Mouse (Mus musculus) CH12.LX (cell line): Measurements from ENCODE around the gene Tmem240. TPM values are rescaled to one million over a fixed set of nuclear protein-coding genes. Genes with fewer than 3 reads are reported as not detected.

ENCODE experiments used
- DNase-seq: peaks from one replicate; pipeline ENCODE4 v3.0.0-alpha.2; 2013; ENCODE audit errors: extremely low read depth
- H3K27ac ChIP-seq: 2 replicates; pipeline ENCODE4 v1.5.1; 2012; ENCODE audit warnings: low read depth, mild to moderate bottlenecking, control low read depth, moderate library complexity; ENCODE audit not compliant: insufficient read depth
- H3K27me3 ChIP-seq: replicated peaks from 2 replicates; pipeline ENCODE3; 2012; ENCODE audit warnings: inconsistent platforms
- H3K36me3 ChIP-seq, 2 experiments: replicated peaks in 1 of 2; 2 replicates each; pipeline versions ENCODE3 to v1.6.1; 2012; ENCODE audit warnings: inconsistent platforms in 1 of 2, low read length in 1 of 2, mild to moderate bottlenecking in 1 of 2, mixed read lengths in 1 of 2, moderate library complexity in 1 of 2; ENCODE audit not compliant: control insufficient read depth in 1 of 2, insufficient read depth in 1 of 2
- H3K4me1 ChIP-seq, 2 experiments: 2 replicates each; pipeline ENCODE4 v1.6.1; 2012; ENCODE audit warnings: inconsistent platforms in 1 of 2, moderate library complexity in 1 of 2; ENCODE audit not compliant: insufficient read depth in 2 of 2, control insufficient read depth in 1 of 2
- H3K4me2 ChIP-seq: 2 replicates; pipeline ENCODE4 v1.6.1; 2012; ENCODE audit warnings: low read depth, mild to moderate bottlenecking, control low read depth; ENCODE audit not compliant: poor library complexity, insufficient read depth, severe bottlenecking
- H3K4me3 ChIP-seq, 3 experiments: fragments of 150-350 bp in 1 of 3; sonication (generic) in 1 of 3; replicated peaks in 1 of 3; 2 replicates each; pipeline versions ENCODE3 to v1.5.1; 2011 to 2012; ENCODE audit warnings: low read depth in 2 of 3, low read length in 2 of 3, mild to moderate bottlenecking in 2 of 3, moderate library complexity in 2 of 3, control low read depth in 1 of 3, improper control_type of control experiment in 1 of 3, inconsistent platforms in 1 of 3, mixed read lengths in 1 of 3; ENCODE audit not compliant: poor library complexity in 1 of 3
- H3K79me2 ChIP-seq: replicated peaks from 2 replicates; pipeline ENCODE4 v1.6.1; 2012; ENCODE audit warnings: mild to moderate bottlenecking, moderate library complexity; ENCODE audit not compliant: control insufficient read depth, poor library complexity, insufficient read depth, severe bottlenecking; ENCODE audit errors: extremely low read depth
- H3K9ac ChIP-seq: 2 replicates; pipeline ENCODE4 v1.6.1; 2012; ENCODE audit warnings: low read depth, mild to moderate bottlenecking, control low read depth, moderate library complexity; ENCODE audit not compliant: insufficient read depth
- H3K9me3 ChIP-seq: replicated peaks from 2 replicates; pipeline ENCODE3; 2012; ENCODE audit warnings: low read length, inconsistent platforms, mixed read lengths
- BHLHE40 ChIP-seq: IDR thresholded peaks from 2 replicates; pipeline ENCODE4 v1.6.1; 2011; ENCODE audit warnings: mild to moderate bottlenecking, low read depth, low read length, improper control_type of control experiment
- CHD2 ChIP-seq: IDR thresholded peaks from 2 replicates; pipeline ENCODE4 v1.6.1; 2011; ENCODE audit warnings: low read length, improper control_type of control experiment
- E2F4 ChIP-seq: IDR thresholded peaks from 2 replicates; pipeline ENCODE4 v1.6.1; 2011; ENCODE audit warnings: low read depth, low read length, improper control_type of control experiment; ENCODE audit not compliant: insufficient replicate concordance
- ELF1 ChIP-seq: IDR thresholded peaks from 2 replicates; pipeline ENCODE4 v1.6.1; 2014; ENCODE audit warnings: low read depth, mild to moderate bottlenecking, inconsistent platforms, low read length, improper control_type of control experiment
- IRF4 ChIP-seq: IDR thresholded peaks from 2 replicates; pipeline ENCODE4 v1.6.1; 2014; ENCODE audit warnings: low read depth, mild to moderate bottlenecking, inconsistent platforms, low read length, improper control_type of control experiment
- KAT2A ChIP-seq: IDR thresholded peaks from 2 replicates; pipeline ENCODE4 v1.6.1; 2012; ENCODE audit warnings: low read length, improper control_type of control experiment, inconsistent platforms; ENCODE audit not compliant: insufficient replicate concordance
- MAFK ChIP-seq: IDR thresholded peaks from 2 replicates; pipeline ENCODE4 v1.6.1; 2011; ENCODE audit warnings: low read length, improper control_type of control experiment; ENCODE audit not compliant: insufficient replicate concordance
- MXI1 ChIP-seq: IDR thresholded peaks from 2 replicates; pipeline ENCODE4 v1.6.1; 2011; ENCODE audit warnings: mild to moderate bottlenecking, low read depth, low read length, improper control_type of control experiment
- NELFE ChIP-seq: IDR thresholded peaks from 2 replicates; pipeline ENCODE4 v1.6.1; 2011; ENCODE audit warnings: low read depth, low read length, improper control_type of control experiment
- POLR2A ChIP-seq: IDR thresholded peaks from 2 replicates; pipeline ENCODE4 v1.6.1; 2011; ENCODE audit warnings: low read depth, mild to moderate bottlenecking, improper control_type of control experiment, low read length
- SIN3A ChIP-seq: IDR thresholded peaks from 2 replicates; pipeline ENCODE4 v1.6.1; 2012; ENCODE audit warnings: low read length, improper control_type of control experiment, inconsistent platforms
- UBTF ChIP-seq: IDR thresholded peaks from 2 replicates; pipeline ENCODE4 v1.6.1; 2012; ENCODE audit warnings: low read depth, mild to moderate bottlenecking, inconsistent platforms, low read length, improper control_type of control experiment, moderate library complexity
- USF2 ChIP-seq: conservative IDR thresholded peaks from 2 replicates; pipeline ENCODE4 v1.6.1; 2011; ENCODE audit warnings: low read depth, low read length, improper control_type of control experiment
- ZC3H11A ChIP-seq: IDR thresholded peaks from 2 replicates; pipeline ENCODE4 v1.6.1; 2012; ENCODE audit warnings: low read depth, mild to moderate bottlenecking, inconsistent platforms, low read length, improper control_type of control experiment
- ZKSCAN1 ChIP-seq: IDR thresholded peaks from 2 replicates; pipeline ENCODE4 v1.6.1; 2012; ENCODE audit warnings: low read depth, inconsistent platforms, low read length, improper control_type of control experiment, borderline replicate concordance
- ZMIZ1 ChIP-seq: IDR thresholded peaks from 2 replicates; pipeline ENCODE4 v1.6.1; 2012; ENCODE audit warnings: low read depth, mild to moderate bottlenecking, inconsistent platforms, low read length, improper control_type of control experiment
- dilution Hi-C: fragments of 300-500 bp; cut with MboI; formaldehyde crosslinking; loops from 2 replicates; pipeline ENCODE4 v1.14.3; 2020; ENCODE audit warnings: low sequenced_read_pairs; ENCODE audit not compliant: extremely low pct_unique_long_range_greater_than_20kb, extremely low pct_ligation_motif_present
- in situ Hi-C: fragments of 300-500 bp; cut with MboI; formaldehyde crosslinking; loops from 3 replicates; pipeline ENCODE4 v1.14.3; 2019; ENCODE audit warnings: low sequenced_read_pairs, low pct_ligation_motif_present, low pct_unique_long_range_greater_than_20kb, mixed read lengths
- polyA plus RNA-seq: library from polyadenylated mRNA; unstranded; fragments of >175 nt; gene quantifications from 2 replicates; pipeline ENCODE4 v1.2.1, GENCODE M21; 2012; ENCODE audit warnings: low read depth; ENCODE audit not compliant: insufficient read length
- total RNA-seq, 2 experiments: library from RNA; depleted of rRNA; stranded (reverse); fragments of 300-350 nt in 1 of 2; fragments of >200 nt in 1 of 2; gene quantifications; 2 replicates each; pipeline ENCODE4 v1.2.3; 2012 to 2014

The Tmem240 gene
- total and polyA plus RNA-seq, 3 experiments = 0.14 to 0.38 TPM; not detected in 1

DNA sequence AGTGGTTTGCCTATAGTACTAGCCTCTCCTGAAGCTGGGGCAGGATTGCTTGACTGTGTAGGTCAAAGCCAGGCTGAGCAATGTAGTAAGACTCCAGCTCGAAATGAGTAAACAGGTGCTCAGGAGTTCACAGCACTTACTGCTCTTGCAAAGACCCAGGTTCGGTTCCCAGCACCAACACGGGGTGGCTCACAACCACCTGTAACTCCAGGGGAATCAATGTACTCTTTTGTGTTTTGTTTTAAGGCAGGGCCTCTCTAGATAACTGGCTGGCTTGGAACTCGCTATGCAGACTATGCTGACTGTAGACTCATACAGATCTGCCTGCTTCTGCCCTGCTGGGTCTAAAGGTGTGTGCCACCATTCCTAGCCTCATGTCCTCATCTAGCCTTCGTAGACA, 8.1 kb downstream of the Tmem240 start:
- no peak for TF ChIP-seq MXI1
- TF ChIP-seq KAT2A = no peak
- no peak for TF ChIP-seq POLR2A
- dilution Hi-C loops (no loop called here), in situ Hi-C loops (no loop called here)

DNA sequence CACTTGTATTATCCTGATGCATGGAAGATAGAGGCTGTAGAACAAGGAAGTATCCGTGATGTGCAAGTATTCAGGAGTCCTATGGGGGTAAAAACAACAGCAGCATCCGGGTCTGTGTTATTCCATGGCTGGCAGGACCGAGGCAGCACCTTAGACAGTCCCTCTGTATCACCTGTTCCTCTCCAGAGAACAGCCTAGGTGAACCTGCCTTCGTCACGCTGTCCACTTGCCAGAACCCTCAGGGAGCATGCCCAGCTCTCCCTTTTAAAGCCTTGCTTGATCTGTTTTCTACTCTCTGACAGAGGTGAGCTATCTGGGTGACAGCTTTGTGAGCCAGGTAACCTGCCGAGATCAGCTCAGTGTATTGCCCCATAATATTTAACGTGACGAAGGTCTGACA, 9.9 kb downstream of the Tmem240 start:
- Histone ChIP-seq H3K36me3 (peaks cover 87 to 98% of the 10 kb centered on the region in 2 experiments), H3K27me3 (no peaks in the 10 kb centered on the region), H3K27ac (no peak overlapping the region), H3K4me3 (no peak overlapping the region), H3K9ac (no peak overlapping the region), H3K79me2 (0 out of 2 replicates have a peak, but pooled peaks cover 4% of the 10 kb centered on the region), H3K9me3 (no peaks in the 10 kb centered on the region), H3K4me1 (no peaks in the 10 kb centered on the region), H3K4me2 (no peak overlapping the region)
- dilution Hi-C loops = no loop called here
- no peak for DNase-seq
- in situ Hi-C loops = no loop called here
- TF ChIP-seq SIN3A (no peak), E2F4 (no peak), NELFE (no peak), KAT2A (no peak), IRF4 (no peak), UBTF (no peak), MAFK (no peak), ELF1 (no peak), MXI1 (no peak), USF2 (no peak), BHLHE40 (no peak), ZC3H11A (no peak), ZMIZ1 (no peak), ZKSCAN1 (no peak), CHD2 (no peak)

More for the DNA sequence above, 8.1 kb downstream of the Tmem240 start:
- Histone ChIP-seq H3K27me3 (no peaks in the 10 kb centered on the region), H3K4me1 (peaks cover 0 to 14% of the 10 kb centered on the region in 2 experiments; a peak in 1 of 4 replicates), H3K36me3 (peaks cover 75 to 93% of the 10 kb centered on the region in 2 experiments), H3K4me2 (no peak overlapping the region), H3K9ac (no peak overlapping the region), H3K4me3 (no peak overlapping the region), H3K9me3 (no peaks in the 10 kb centered on the region), H3K27ac (no peak overlapping the region), H3K79me2 (0 out of 2 replicates have a peak, but pooled peaks cover 4% of the 10 kb centered on the region)
- DNase-seq = no peak
